Mouse (Mus musculus) MEL (cell line): ENCODE data around the gene Ksr1. TPM values are rescaled to one million over a fixed set of nuclear protein-coding genes. Genes with fewer than 3 reads are reported as not detected.

ENCODE experiments used
- DNase-seq: peaks from one replicate; pipeline ENCODE4 v3.0.0; 2011; ENCODE audit warnings: low read depth, low spot score
- H3K27ac ChIP-seq: 2 replicates; pipeline ENCODE4 v1.5.1; 2012; ENCODE audit warnings: low read depth, mild to moderate bottlenecking, control low read depth, low read length, moderate library complexity; ENCODE audit not compliant: control insufficient read depth
- H3K27me3 ChIP-seq, 2 experiments: fragments of 150-350 bp in 1 of 2; sonication (generic) in 1 of 2; 2 replicates each; pipeline ENCODE4 v1.6.1; 2012; ENCODE audit warnings: low read length in 2 of 2, mild to moderate bottlenecking in 2 of 2, improper control_type of control experiment in 1 of 2, moderate library complexity in 1 of 2; ENCODE audit not compliant: insufficient read depth in 2 of 2, control insufficient read depth in 1 of 2
- H3K36me3 ChIP-seq, 2 experiments: 2 replicates each; pipeline ENCODE4 v1.6.1; 2012 to 2014; ENCODE audit warnings: low read length in 2 of 2, improper control_type of control experiment in 1 of 2, inconsistent platforms in 1 of 2, mild to moderate bottlenecking in 1 of 2; ENCODE audit not compliant: insufficient read depth in 2 of 2, control insufficient read depth in 1 of 2
- H3K4me1 ChIP-seq, 2 experiments: fragments of 150-350 bp in 1 of 2; sonication (generic) in 1 of 2; 2 replicates each; pipeline ENCODE4 v1.6.1; 2012; ENCODE audit warnings: low read length in 2 of 2, improper control_type of control experiment in 1 of 2, mild to moderate bottlenecking in 1 of 2; ENCODE audit not compliant: insufficient read depth in 2 of 2, control insufficient read depth in 1 of 2
- H3K4me3 ChIP-seq, 2 experiments: fragments of 150-350 bp in 1 of 2; sonication (generic) in 1 of 2; 2 replicates each; pipeline ENCODE4 v1.5.1; 2012; ENCODE audit warnings: low read depth in 2 of 2, low read length in 2 of 2, mild to moderate bottlenecking in 2 of 2, moderate library complexity in 2 of 2, control low read depth in 1 of 2, improper control_type of control experiment in 1 of 2; ENCODE audit not compliant: control insufficient read depth in 1 of 2, insufficient read depth in 1 of 2
- H3K79me2 ChIP-seq: 2 replicates; pipeline ENCODE4 v1.6.1; 2012; ENCODE audit warnings: mild to moderate bottlenecking, low read length, moderate library complexity; ENCODE audit not compliant: control insufficient read depth, poor library complexity, insufficient read depth
- H3K9ac ChIP-seq: 2 replicates; pipeline ENCODE4 v1.6.1; 2012; ENCODE audit warnings: low read depth, mild to moderate bottlenecking, control low read depth, low read length, moderate library complexity; ENCODE audit not compliant: control insufficient read depth, poor library complexity, severe bottlenecking
- H3K9me3 ChIP-seq: fragments of 150-350 bp; sonication (generic); replicated peaks from 2 replicates; pipeline ENCODE4 v1.6.1; 2012; ENCODE audit warnings: mild to moderate bottlenecking, low read length, improper control_type of control experiment, moderate library complexity; ENCODE audit not compliant: insufficient read depth
- BHLHE40 ChIP-seq: IDR thresholded peaks from 2 replicates; pipeline ENCODE4 v1.6.1; 2012; ENCODE audit warnings: low read depth, mild to moderate bottlenecking, inconsistent platforms, low read length, improper control_type of control experiment, borderline replicate concordance
- CTCF ChIP-seq, 3 experiments: IDR thresholded peaks in 2 of 3; conservative IDR thresholded peaks in 1 of 3; 2 replicates each; pipeline ENCODE4 v1.5.1; 2011 to 2012; ENCODE audit warnings: low read length in 3 of 3, low read depth in 2 of 3, mild to moderate bottlenecking in 2 of 3, improper control_type of control experiment in 1 of 3, inconsistent platforms in 1 of 3, mixed read lengths in 1 of 3, moderate library complexity in 1 of 3; ENCODE audit not compliant: control insufficient read depth in 1 of 3, insufficient read depth in 1 of 3, poor library complexity in 1 of 3, severe bottlenecking in 1 of 3
- E2F4 ChIP-seq: IDR thresholded peaks from 2 replicates; pipeline ENCODE4 v1.6.1; 2011; ENCODE audit warnings: low read depth, low read length, improper control_type of control experiment, borderline replicate concordance
- EP300 ChIP-seq, 2 experiments: IDR thresholded peaks; 2 replicates each; pipeline ENCODE4 v1.6.1; 2011; ENCODE audit warnings: improper control_type of control experiment in 2 of 2, low read length in 2 of 2, low read depth in 1 of 2, mild to moderate bottlenecking in 1 of 2
- ETS1 ChIP-seq: IDR thresholded peaks from 2 replicates; pipeline ENCODE4 v1.6.1; 2012; ENCODE audit warnings: low read depth, mild to moderate bottlenecking, inconsistent platforms, low read length, improper control_type of control experiment, moderate library complexity
- GATA1 ChIP-seq: IDR thresholded peaks from 2 replicates; pipeline ENCODE4 v1.6.1; 2011; ENCODE audit warnings: low read depth, low read length, improper control_type of control experiment
- HCFC1 ChIP-seq: IDR thresholded peaks from 2 replicates; pipeline ENCODE4 v1.6.1; 2012; ENCODE audit warnings: low read depth, mild to moderate bottlenecking, inconsistent platforms, low read length, improper control_type of control experiment, moderate library complexity
- MAFK ChIP-seq: IDR thresholded peaks from 2 replicates; pipeline ENCODE4 v1.6.1; 2011; ENCODE audit warnings: low read depth, mild to moderate bottlenecking, low read length, improper control_type of control experiment, borderline replicate concordance
- MEF2A ChIP-seq: IDR thresholded peaks from 2 replicates; pipeline ENCODE4 v1.6.1; 2014; ENCODE audit warnings: low read depth, mild to moderate bottlenecking, inconsistent platforms, low read length, improper control_type of control experiment; ENCODE audit not compliant: poor library complexity, insufficient replicate concordance, severe bottlenecking; ENCODE audit errors: extremely low read depth
- MYB ChIP-seq: IDR thresholded peaks from 2 replicates; pipeline ENCODE4 v1.6.1; 2011; ENCODE audit warnings: mild to moderate bottlenecking, low read depth, low read length, improper control_type of control experiment
- MYC ChIP-seq: IDR thresholded peaks from 2 replicates; pipeline ENCODE4 v1.6.1; 2011; ENCODE audit warnings: low read depth, mild to moderate bottlenecking, low read length, improper control_type of control experiment, moderate library complexity
- POLR2A ChIP-seq, 2 experiments: IDR thresholded peaks; 2 replicates each; pipeline ENCODE4 v1.6.1; 2011 to 2012; ENCODE audit warnings: low read length in 2 of 2, mild to moderate bottlenecking in 2 of 2, control low read depth in 1 of 2, improper control_type of control experiment in 1 of 2, low read depth in 1 of 2, moderate library complexity in 1 of 2; ENCODE audit not compliant: control insufficient read depth in 1 of 2, insufficient read depth in 1 of 2, poor library complexity in 1 of 2
- POLR2AphosphoS2 ChIP-seq: IDR thresholded peaks from 2 replicates; pipeline ENCODE4 v1.6.1; 2011; ENCODE audit warnings: low read length, improper control_type of control experiment
- TAL1 ChIP-seq: IDR thresholded peaks from 2 replicates; pipeline ENCODE4 v1.6.1; 2012; ENCODE audit warnings: mild to moderate bottlenecking, inconsistent platforms, low read length, moderate library complexity, mixed read lengths
- UBTF ChIP-seq: IDR thresholded peaks from 2 replicates; pipeline ENCODE4 v1.6.1; 2012; ENCODE audit warnings: low read depth, mild to moderate bottlenecking, inconsistent platforms, low read length, improper control_type of control experiment, moderate library complexity, borderline replicate concordance; ENCODE audit not compliant: insufficient read depth
- USF1 ChIP-seq: IDR thresholded peaks from 2 replicates; pipeline ENCODE4 v1.6.1; 2014; ENCODE audit warnings: low read depth, mild to moderate bottlenecking, inconsistent platforms, low read length, improper control_type of control experiment, moderate library complexity
- USF2 ChIP-seq, 2 experiments: IDR thresholded peaks; 2 replicates each; pipeline ENCODE4 v1.6.1; 2011 to 2012; ENCODE audit warnings: improper control_type of control experiment in 2 of 2, low read length in 2 of 2, borderline replicate concordance in 1 of 2, inconsistent platforms in 1 of 2, low read depth in 1 of 2, mild to moderate bottlenecking in 1 of 2; ENCODE audit not compliant: insufficient read depth in 1 of 2
- ZC3H11A ChIP-seq: IDR thresholded peaks from 2 replicates; pipeline ENCODE4 v1.6.1; 2012; ENCODE audit warnings: low read depth, mild to moderate bottlenecking, inconsistent platforms, low read length, improper control_type of control experiment
- ZKSCAN1 ChIP-seq: IDR thresholded peaks from 2 replicates; pipeline ENCODE4 v1.6.1; 2012; ENCODE audit warnings: low read depth, mild to moderate bottlenecking, inconsistent platforms, low read length, improper control_type of control experiment, moderate library complexity
- ZNF384 ChIP-seq: IDR thresholded peaks from 2 replicates; pipeline ENCODE4 v1.6.1; 2012; ENCODE audit warnings: low read depth, mild to moderate bottlenecking, inconsistent platforms, low read length, improper control_type of control experiment
- polyA plus RNA-seq, 2 experiments: library from polyadenylated mRNA; stranded (reverse) in 1 of 2; unstranded in 1 of 2; fragments of >175 nt in 1 of 2; fragments of >200 nt in 1 of 2; gene quantifications; 2 replicates each; pipeline versions ENCODE4 v1.2.1 to v1.2.4; 2012; ENCODE audit warnings: low replicate concordance in 2 of 2, low read depth in 1 of 2; ENCODE audit not compliant: insufficient read length in 2 of 2, insufficient read depth in 1 of 2, missing spikeins in 1 of 2
- total RNA-seq: library from RNA; depleted of rRNA; stranded (reverse); fragments of 300-350 nt; gene quantifications from 2 replicates; pipeline ENCODE4 v1.2.3, GENCODE M21; 2012

Ksr1 gene
- total and polyA plus RNA-seq, 3 experiments, result 9.7 to 18.4 TPM; not detected in 1

- Histone ChIP-seq H3K27me3 (no peaks in the 10 kb centered on the region), H3K27ac (no peak overlapping the region), H3K9me3 (no peaks in the 10 kb centered on the region), H3K79me2 (0 out of 2 replicates have a peak, but pooled peaks cover 3% of the 10 kb centered on the region), H3K9ac (no peak overlapping the region), H3K36me3 (peaks cover 0 to 3% of the 10 kb centered on the region in 2 experiments; a peak in 2 of 4 replicates), H3K4me3 (no peak overlapping the region), H3K4me1 (peaks cover 0 to 8% of the 10 kb centered on the region in 2 experiments; a peak in 1 of 4 replicates)
- DNase-seq, result no peak
- no peak for TF ChIP-seq MYC
- no peak for TF ChIP-seq HCFC1
- no peak for TF ChIP-seq TAL1
- TF ChIP-seq UBTF, result no peak
- no peak for TF ChIP-seq ETS1
- TF ChIP-seq CTCF (IDR thresholded peaks at IDR 0.05 in 2 of 3, conservative IDR thresholded peaks at IDR 0.05 in 1 of 3; ENCODE audit: control insufficient read depth in 1 of 3, insufficient read depth in 1 of 3, low read depth in 2 of 3, low read length in 3 of 3, poor library complexity in 1 of 3, severe bottlenecking in 1 of 3), result no peak
- no peak for TF ChIP-seq USF1
- TF ChIP-seq ZKSCAN1, result no peak
- TF ChIP-seq EP300 (IDR thresholded peaks at IDR 0.05; ENCODE audit: low read depth in 1 of 2, low read length in 2 of 2), result no peak
- no peak for TF ChIP-seq E2F4
- no peak for TF ChIP-seq MYB
- TF ChIP-seq POLR2A (IDR thresholded peaks at IDR 0.05; ENCODE audit: control insufficient read depth in 1 of 2, insufficient read depth in 1 of 2, low read depth in 1 of 2, low read length in 2 of 2, poor library complexity in 1 of 2), result no peak
- TF ChIP-seq BHLHE40, result no peak
- TF ChIP-seq ZC3H11A, result no peak
- TF ChIP-seq MEF2A, result no peak
- TF ChIP-seq GATA1, result no peak
- no peak for TF ChIP-seq USF2 (IDR thresholded peaks at IDR 0.05; ENCODE audit: borderline replicate concordance in 1 of 2, insufficient read depth in 1 of 2, low read depth in 1 of 2, low read length in 2 of 2)
Measured at GRCm38 (mm10) chr11:79128233-79128632, 18.0 kb downstream of the Ksr1 start.

DNA sequence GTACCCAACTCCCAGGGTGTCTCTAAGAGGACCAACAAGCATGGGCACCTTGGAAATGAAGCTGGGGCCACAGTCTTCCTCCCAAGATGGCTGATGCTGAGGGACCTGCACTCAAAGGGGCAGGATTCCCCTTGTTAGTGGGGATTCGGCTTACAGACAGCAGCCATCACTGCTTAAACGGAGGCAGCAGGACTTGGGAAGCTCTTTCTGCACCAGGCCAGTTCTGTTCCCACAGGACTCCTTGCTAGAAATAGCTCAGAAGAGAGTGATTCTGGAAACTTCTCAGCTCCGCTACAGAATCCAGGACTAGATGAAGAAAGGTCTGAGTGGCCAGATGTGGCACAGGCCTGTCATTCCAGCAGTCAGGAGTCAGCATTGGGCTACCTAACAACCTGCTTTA, 19.2 kb downstream of the Ksr1 start:
- Histone ChIP-seq H3K4me3 (no peak overlapping the region), H3K27me3 (no peaks in the 10 kb centered on the region), H3K9me3 (no peaks in the 10 kb centered on the region), H3K27ac (no peak overlapping the region), H3K9ac (no peak overlapping the region), H3K36me3 (peaks cover 0 to 3% of the 10 kb centered on the region in 2 experiments; a peak in 2 of 4 replicates), H3K4me1 (peaks cover 0 to 8% of the 10 kb centered on the region in 2 experiments; a peak in 1 of 4 replicates), H3K79me2 (no peaks in the 10 kb centered on the region)
- TF ChIP-seq GATA1 (no peak), MYB (no peak), ZNF384 (no peak), POLR2AphosphoS2 (no peak), E2F4 (no peak), MAFK (no peak)
- DNase-seq, result no peak
